Mouse (Mus musculus) embryonic facial prominence, embryonic 11.5 days (tissue): ENCODE results near the gene Hist1h2br. TPM values are rescaled to one million over a fixed set of nuclear protein-coding genes. Genes with fewer than 3 reads are reported as not detected.

Experiments
- ATAC-seq: fragments of 200-750 bp; cut with Nextera tagmentation; replicated peaks from 2 replicates; pipeline ENCODE4 v1.8.0; 2017; ENCODE audit warnings: low read depth; ENCODE audit not compliant: insufficient number of reproducible peaks, low FRiP score, low TSS enrichment
- DNase-seq: peaks from one replicate; pipeline ENCODE4 v3.0.0-alpha.2; 2015; ENCODE audit warnings: low spot score
- H3K27ac ChIP-seq: fragments of 300-500 bp; sonication (generic); replicated peaks from 2 replicates; pipeline ENCODE4 v1.5.1; 2014; ENCODE audit warnings: mild to moderate bottlenecking, low read depth, low read length, control low read depth
- H3K27me3 ChIP-seq: fragments of 300-500 bp; sonication (generic); 2 replicates; pipeline ENCODE4 v1.6.1; 2014; ENCODE audit warnings: mild to moderate bottlenecking, low read length, moderate library complexity, mixed read lengths; ENCODE audit not compliant: control insufficient read depth, insufficient read depth
- H3K36me3 ChIP-seq: fragments of 300-500 bp; sonication (generic); replicated peaks from 2 replicates; pipeline ENCODE4 v1.6.1; 2014; ENCODE audit warnings: low read depth, mild to moderate bottlenecking, low read length, moderate library complexity, mixed read lengths; ENCODE audit not compliant: control insufficient read depth, insufficient read depth
- H3K4me1 ChIP-seq: fragments of 300-500 bp; sonication (generic); 2 replicates; pipeline ENCODE4 v1.6.1; 2014; ENCODE audit warnings: low read length, mixed read lengths; ENCODE audit not compliant: control insufficient read depth, insufficient read depth
- H3K4me2 ChIP-seq: fragments of 300-500 bp; sonication (generic); 2 replicates; pipeline ENCODE4 v1.6.1; 2014; ENCODE audit warnings: low read depth, mild to moderate bottlenecking, control low read depth, low read length, moderate library complexity
- H3K4me3 ChIP-seq: fragments of 300-500 bp; sonication (generic); 2 replicates; pipeline ENCODE4 v1.5.1; 2014; ENCODE audit warnings: low read depth, low read length, control low read depth
- H3K9ac ChIP-seq: fragments of 300-500 bp; sonication (generic); replicated peaks from 2 replicates; pipeline ENCODE4 v1.6.1; 2014; ENCODE audit warnings: mild to moderate bottlenecking, control low read depth, low read length
- H3K9me3 ChIP-seq: fragments of 300-500 bp; sonication (generic); replicated peaks from 2 replicates; pipeline ENCODE4 v1.6.1; 2016; ENCODE audit warnings: mild to moderate bottlenecking, low read length, inconsistent platforms, mixed read lengths; ENCODE audit not compliant: control insufficient read depth
- WGBS: fragments of 180-500 bp; shearing (Covaris S2); extraction: QIAGEN DNeasy Blood & Tissue Kit; methylation state at CpG from one replicate; pipeline ENCODE4 v1.1.7; 2014; 5-methylcytosine and 5-hydroxymethylcytosine counted together
- microRNA-seq: library from miRNA; unstranded; fragments of <30 nt; microRNA quantifications from one replicate; pipeline ENCODE4, GENCODE M21; 2016; ENCODE audit warnings: borderline number of aligned reads
- polyA plus RNA-seq: library from polyadenylated mRNA; unstranded; fragments of >200 nt; fragmentation: Nextera tagmentation; extraction: Ambion mirVana; gene quantifications from 2 replicates; pipeline ENCODE4 v1.2.1, GENCODE M21; 2014

Hist1h2br gene
- polyA plus RNA-seq, 1 experiment from 2014 or later, result 23.1 TPM

- Histone ChIP-seq H3K4me1 (no peaks in the 10 kb centered on the region), H3K4me2 (no peak overlapping the region), H3K27me3 (no peaks in the 10 kb centered on the region), H3K9ac (no peak overlapping the region), H3K27ac (no peak overlapping the region), H3K4me3 (no peak overlapping the region), H3K9me3 (no peaks in the 10 kb centered on the region), H3K36me3 (no peaks in the 10 kb centered on the region)
- DNase-seq, result no peak
- no peak for ATAC-seq
- 75% methylated on average over 4 of the region's 4 CpGs for WGBS
Observed at GRCm38 (mm10) chr13:21884586-21884985, 51.0 kb downstream of the Hist1h2br start.

Small RNA genes lying within 50 kb of the gene (microRNA-seq; reads per million reads assigned to microRNA genes)
- gene Gm19658 (not detected), gene Gm44346 (not detected), gene Gm44466 (not detected)

Other genes starting within 250 kb of the Hist1h2br start
- gene Olfr1362, start 219.7 kb upstream of the Hist1h2br start, polyA plus RNA-seq, result not detected in 2 replicates
- not detected in 2 replicates for gene Olfr11, start 191.2 kb upstream of the Hist1h2br start, polyA plus RNA-seq
- not detected in 2 replicates for gene Olfr1361, start 170.4 kb upstream of the Hist1h2br start, polyA plus RNA-seq
- not detected in 2 replicates for gene Olfr1360, start 156.3 kb upstream of the Hist1h2br start, polyA plus RNA-seq
- not detected in 2 replicates for gene Olfr1359, start 135.6 kb upstream of the Hist1h2br start, polyA plus RNA-seq
- gene Hist1h2bl, start 117.6 kb upstream of the Hist1h2br start, polyA plus RNA-seq, result 4.6 TPM in 2 replicates
- gene Hist1h2ai, start 117.3 kb upstream of the Hist1h2br start, polyA plus RNA-seq, result 26.6 and 30.4 TPM in 2 replicates
- 9.7 and 14.7 TPM in 2 replicates for gene Hist1h3h, start 116.1 kb upstream of the Hist1h2br start, polyA plus RNA-seq
- 6.3 and 6.4 TPM in 2 replicates for gene Hist1h2bm, start 111.7 kb upstream of the Hist1h2br start, polyA plus RNA-seq
- 1.4 and 2.7 TPM in 2 replicates for gene Hist1h4j, start 98.7 kb upstream of the Hist1h2br start, polyA plus RNA-seq
- gene Hist1h4k, start 83.2 kb upstream of the Hist1h2br start, polyA plus RNA-seq, result 7.7 and 8.5 TPM in 2 replicates
- gene Hist1h2ak, start 79.9 kb upstream of the Hist1h2br start, polyA plus RNA-seq, result 10.4 and 12.0 TPM in 2 replicates
- 1.2 and 1.9 TPM in 2 replicates for gene Hist1h2bn, start 79.6 kb upstream of the Hist1h2br start, polyA plus RNA-seq
- 20.2 and 23.6 TPM in 2 replicates for gene Hist1h1b, start 53.1 kb upstream of the Hist1h2br start, polyA plus RNA-seq
- 270 and 294 TPM in 2 replicates for gene Hist1h3i, start 50.4 kb upstream of the Hist1h2br start, polyA plus RNA-seq
- gene Hist1h2an, start 46.5 kb upstream of the Hist1h2br start, polyA plus RNA-seq, result 3.7 and 7.3 TPM in 2 replicates
- 3.1 and 3.8 TPM in 2 replicates for gene Hist1h2bp, start 46.3 kb upstream of the Hist1h2br start, polyA plus RNA-seq
- 23.5 and 23.8 TPM in 2 replicates for gene Hist1h2bq, start 23.5 kb upstream of the Hist1h2br start, polyA plus RNA-seq
- gene Hist1h2ao, start 23.3 kb upstream of the Hist1h2br start, polyA plus RNA-seq, result 2.8 TPM in 1 of 2 replicates, not detected in the other
- not detected in 2 replicates for gene Hist1h4m, start 22.0 kb upstream of the Hist1h2br start, polyA plus RNA-seq
- 13.9 and 16.6 TPM in 2 replicates for gene Hist1h4n, start 1.5 kb upstream of the Hist1h2br start, polyA plus RNA-seq
- gene Hist1h2ap, start 236 bp upstream of the Hist1h2br start, polyA plus RNA-seq, result 5,875 and 5,942 TPM in 2 replicates
- gene Zfp184, start 111.4 kb downstream of the Hist1h2br start, polyA plus RNA-seq, result 28.2 and 30.4 TPM in 2 replicates
- 0.24 TPM in 1 of 2 replicates, not detected in the other for gene Pom121l2, start 147.5 kb downstream of the Hist1h2br start, polyA plus RNA-seq
- 0.25 and 0.50 TPM in 2 replicates for gene Prss16, start 176.0 kb downstream of the Hist1h2br start, polyA plus RNA-seq
- 4.2 and 20.5 TPM in 2 replicates for gene Hist1h2ah, start 201.8 kb downstream of the Hist1h2br start, polyA plus RNA-seq
- gene Hist1h2bk, start 202.1 kb downstream of the Hist1h2br start, polyA plus RNA-seq, result 15.9 and 24.3 TPM in 2 replicates
- 31.9 and 34.5 TPM in 2 replicates for gene Hist1h4i, start 207.6 kb downstream of the Hist1h2br start, polyA plus RNA-seq
- gene Hist1h2ag, start 209.2 kb downstream of the Hist1h2br start, polyA plus RNA-seq, result 99.8 and 102 TPM in 2 replicates
- gene Hist1h2bj, start 209.5 kb downstream of the Hist1h2br start, polyA plus RNA-seq, result 14.2 and 16.0 TPM in 2 replicates